Mouse (Mus musculus) limb, embryonic 10.5 days (tissue): ENCODE measurements around the gene Pkig. TPM values are rescaled to one million over a fixed set of nuclear protein-coding genes. Genes with fewer than 3 reads are reported as not detected.

ENCODE experiments used
- DNase-seq: peaks from one replicate; pipeline ENCODE4 v3.0.0-alpha.2; 2017; ENCODE audit warnings: low spot score
- H3K27ac ChIP-seq: fragments of 300-500 bp; sonication (generic); 2 replicates; pipeline ENCODE4 v1.5.1; 2016; ENCODE audit warnings: mild to moderate bottlenecking
- H3K27me3 ChIP-seq: fragments of 300-500 bp; sonication (generic); 2 replicates; pipeline ENCODE4 v1.6.1; 2016; ENCODE audit warnings: low read depth, mild to moderate bottlenecking; ENCODE audit not compliant: poor library complexity, severe bottlenecking
- H3K36me3 ChIP-seq: fragments of 300-500 bp; sonication (generic); 2 replicates; pipeline ENCODE4 v1.6.1; 2016; ENCODE audit warnings: mild to moderate bottlenecking, moderate library complexity
- H3K4me1 ChIP-seq: fragments of 300-500 bp; sonication (generic); 2 replicates; pipeline ENCODE4 v1.6.1; 2016
- H3K4me3 ChIP-seq: fragments of 300-500 bp; sonication (generic); 2 replicates; pipeline ENCODE4 v1.5.1; 2016; ENCODE audit warnings: mild to moderate bottlenecking, moderate library complexity
- H3K9me3 ChIP-seq: fragments of 300-500 bp; sonication (generic); replicated peaks from 2 replicates; pipeline ENCODE4 v1.6.1; 2016; ENCODE audit warnings: mild to moderate bottlenecking
- whole genome bisulfite sequencing: fragments of 180-500 bp; shearing (Covaris S2); methylation state at CpG from one replicate; pipeline ENCODE4 v1.1.7; 2016; 5-methylcytosine and 5-hydroxymethylcytosine counted together
- polyA plus RNA-seq: library from polyadenylated mRNA; unstranded; fragments of >200 nt; fragmentation: Nextera tagmentation; extraction: Ambion mirVana; gene quantifications from 2 replicates; pipeline ENCODE4 v1.2.1, GENCODE M21; 2016

Pkig gene
- polyA plus RNA-seq, 1 experiment from 2014 or later, result 191 TPM

DNA sequence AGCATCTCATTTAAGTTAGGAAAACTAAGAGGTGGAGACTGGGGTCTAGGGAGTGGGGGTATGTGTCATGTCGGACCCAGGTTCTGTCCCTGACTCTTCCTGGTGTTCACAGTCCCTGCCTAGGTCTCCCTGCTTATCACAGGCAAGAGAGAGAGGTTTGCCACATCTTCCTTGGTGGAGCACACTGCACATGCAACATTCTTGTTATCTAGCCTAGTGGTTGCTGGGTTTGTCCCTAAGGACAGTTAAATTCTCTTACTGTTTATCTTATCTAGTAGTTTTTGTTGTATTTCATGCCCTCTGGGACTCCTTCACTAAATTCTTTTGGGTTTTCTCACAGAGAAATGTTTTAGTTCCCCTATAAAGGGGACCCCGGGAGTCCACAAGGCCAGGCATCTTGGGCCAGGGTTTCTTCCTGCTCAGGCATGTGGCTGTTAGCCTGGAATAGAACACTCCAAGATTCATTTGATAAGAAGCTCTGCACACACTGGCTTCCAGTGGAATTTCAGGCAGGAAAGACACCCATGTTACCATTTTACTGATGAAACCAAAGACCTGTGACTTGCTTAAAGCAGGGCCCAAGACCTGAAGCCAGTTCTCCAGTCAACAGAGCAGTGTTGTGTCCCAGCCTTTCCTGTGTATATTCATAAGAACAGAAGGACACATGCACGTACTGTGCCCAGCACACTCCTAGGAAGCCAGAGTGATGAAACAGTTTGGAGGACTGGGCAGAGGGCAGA lies 34.9 kb downstream of the Pkig start:
- H3K4me1 ChIP-seq, result peaks cover 27% of the 10 kb centered on the region
- no peaks in the 10 kb centered on the region; the same call in 1 of the 2 replicates for H3K36me3 ChIP-seq
- no peaks in the 10 kb centered on the region for H3K9me3 ChIP-seq
- no peak overlapping the region for H3K27ac ChIP-seq
- H3K27me3 ChIP-seq, result no peaks in the 10 kb centered on the region
- no peak for DNase-seq
- WGBS, result 90% methylated on average over 3 of the region's 3 CpGs
- no peak overlapping the region for H3K4me3 ChIP-seq

DNA sequence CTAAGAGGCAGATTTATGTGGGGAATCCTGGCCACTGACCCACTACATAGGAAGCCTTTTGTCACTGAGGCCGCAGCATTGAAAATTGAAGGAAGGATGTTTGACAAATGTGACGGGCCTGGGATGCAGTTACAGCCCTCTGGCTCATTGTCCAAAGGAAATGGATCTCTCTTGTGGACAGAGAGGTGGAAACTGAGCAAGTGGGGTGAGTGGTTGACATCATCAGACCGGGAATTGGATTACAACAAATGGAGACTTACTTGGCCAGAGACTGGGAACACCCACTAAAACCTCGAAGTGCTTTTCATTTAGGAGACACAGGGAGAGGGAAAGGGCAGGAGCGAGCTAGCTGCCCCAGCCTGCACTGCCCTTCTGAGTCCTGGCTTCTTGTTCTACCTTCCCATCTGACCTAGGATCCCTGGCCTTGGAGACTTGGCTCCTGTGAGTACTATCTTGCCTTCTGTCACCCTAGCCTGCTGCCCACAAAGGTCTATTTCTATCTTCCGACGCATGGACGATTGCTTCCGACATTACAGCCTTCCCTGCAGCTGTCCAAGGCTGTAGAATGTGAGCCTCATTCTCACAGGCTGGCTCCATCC lies 35.6 kb downstream of the Pkig start:
- Histone ChIP-seq H3K4me1 (peaks cover 30% of the 10 kb centered on the region), H3K27ac (0 out of 2 replicates have a peak overlapping the region, but pooled peaks have one; percentile 50), H3K9me3 (no peaks in the 10 kb centered on the region), H3K27me3 (no peaks in the 10 kb centered on the region), H3K4me3 (no peak overlapping the region), H3K36me3 (no peaks in the 10 kb centered on the region; the same call in 1 of the 2 replicates)
- no peak for DNase-seq
- 79% methylated on average over 9 of the region's 9 CpGs for WGBS

DNA sequence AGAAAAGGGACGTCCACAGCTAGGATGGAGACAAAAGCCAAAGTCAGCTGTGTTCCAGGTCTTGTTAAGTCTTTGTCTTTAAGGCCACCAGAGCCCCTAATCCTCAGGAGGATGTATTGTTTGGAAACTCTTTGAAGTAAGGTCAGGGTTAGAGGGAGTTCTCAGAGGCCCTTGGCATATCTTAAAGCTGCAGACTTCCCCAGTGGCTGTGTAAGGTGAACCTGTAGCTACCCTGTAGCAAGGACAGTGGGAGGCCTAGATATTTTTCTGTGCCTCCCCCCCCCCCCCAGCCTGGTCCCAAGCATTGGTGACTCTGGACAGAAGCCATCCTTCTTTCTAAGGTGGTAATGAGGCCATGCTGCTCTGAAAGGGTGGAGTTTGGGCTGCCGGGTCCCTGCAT lies 38.6 kb downstream of the Pkig start:
- H3K27ac ChIP-seq, result no peak overlapping the region
- no peak overlapping the region for H3K4me3 ChIP-seq
- no peaks in the 10 kb centered on the region for H3K9me3 ChIP-seq
- DNase-seq, result no peak
- 58% methylated on average over 2 of the region's 2 CpGs for WGBS
- H3K27me3 ChIP-seq, result no peaks in the 10 kb centered on the region
- H3K36me3 ChIP-seq, result no peaks in the 10 kb centered on the region; the same call in 1 of the 2 replicates
- peaks cover 26% of the 10 kb centered on the region for H3K4me1 ChIP-seq

DNA sequence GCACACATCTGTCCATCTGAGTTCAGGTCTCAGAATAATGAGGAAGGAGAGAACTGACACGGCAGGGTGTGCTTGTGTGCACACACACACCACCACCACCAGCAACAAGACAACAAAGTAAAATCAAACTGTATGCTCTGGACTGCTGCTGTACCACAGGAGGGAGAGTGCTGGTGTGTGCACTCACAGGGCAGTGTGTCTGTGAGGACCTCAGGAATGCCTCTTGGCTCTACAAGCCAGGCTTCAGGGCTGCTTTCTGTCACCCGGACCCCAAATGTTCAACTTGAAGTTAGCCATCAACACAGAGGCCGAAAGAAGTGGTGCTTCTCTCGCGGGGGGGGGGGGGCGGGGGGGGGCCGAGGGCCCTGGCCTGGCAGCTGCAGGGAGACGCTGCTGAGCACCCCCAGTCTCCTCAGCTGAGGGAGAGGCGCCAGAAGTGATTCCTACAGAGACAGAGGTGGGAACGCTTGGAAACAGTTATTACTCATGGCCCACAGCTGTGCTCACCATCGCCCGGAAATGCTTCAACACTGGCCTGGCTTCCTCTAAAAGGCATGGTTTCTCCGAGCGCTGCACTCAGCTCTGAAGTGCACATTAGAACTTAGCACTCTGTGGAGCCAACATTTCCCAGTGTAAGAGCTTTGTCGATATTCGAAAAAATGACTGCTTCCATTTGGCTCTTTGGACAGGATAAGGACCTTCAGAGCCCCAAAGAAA lies 39.7 kb downstream of the Pkig start:
- no peaks in the 10 kb centered on the region for H3K27me3 ChIP-seq
- no peaks in the 10 kb centered on the region for H3K9me3 ChIP-seq
- H3K4me3 ChIP-seq, result no peak overlapping the region
- 58% methylated on average over 16 of the region's 16 CpGs for WGBS
- peaks cover 29% of the 10 kb centered on the region for H3K4me1 ChIP-seq
- DNase-seq, result no peak
- peak overlapping the region; percentile 53; the same call in 1 of the 2 replicates for H3K27ac ChIP-seq
- H3K36me3 ChIP-seq, result no peaks in the 10 kb centered on the region; the same call in 1 of the 2 replicates

DNA sequence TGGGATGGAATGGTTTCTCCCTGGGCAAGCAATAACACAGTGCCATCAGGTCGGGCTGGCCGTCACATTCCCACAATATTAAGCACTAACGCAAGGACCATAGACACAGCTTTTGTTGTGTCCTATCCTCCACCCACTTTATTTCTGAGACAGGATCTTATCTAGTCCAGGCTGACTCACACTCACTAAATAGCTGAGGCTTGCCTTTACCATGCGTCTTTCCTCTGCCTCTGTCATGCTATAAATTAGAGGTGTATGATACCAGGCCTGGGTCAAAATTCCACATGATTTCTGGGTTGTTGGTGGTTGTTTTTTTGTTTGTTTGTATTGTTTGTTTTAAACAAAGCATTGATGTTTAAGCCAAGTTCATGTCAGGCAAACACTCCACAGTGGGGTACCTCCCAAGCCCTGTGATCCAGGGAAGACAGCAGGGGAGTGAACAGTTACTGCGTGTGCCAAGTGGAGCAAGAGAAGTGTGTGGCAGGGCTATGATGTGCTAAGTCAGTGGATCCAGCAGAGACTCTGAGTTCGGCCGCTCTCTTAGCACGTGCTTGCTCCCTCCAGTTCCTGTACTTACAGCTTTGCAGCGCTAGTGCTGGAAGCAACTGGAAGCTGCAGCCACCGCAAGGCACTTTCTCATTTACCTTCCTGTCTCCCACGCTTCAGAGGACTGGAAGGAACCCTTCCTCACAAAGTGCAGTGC lies 41.0 kb downstream of the Pkig start:
- no peak for DNase-seq
- H3K9me3 ChIP-seq, result no peaks in the 10 kb centered on the region
- H3K27ac ChIP-seq, result no peak overlapping the region
- no peak overlapping the region for H3K4me3 ChIP-seq
- WGBS, result 88% methylated on average over 11 of the region's 11 CpGs
- 0 out of 2 replicates have a peak, but pooled peaks cover 4% of the 10 kb centered on the region for H3K36me3 ChIP-seq
- H3K27me3 ChIP-seq, result no peaks in the 10 kb centered on the region
- H3K4me1 ChIP-seq, result peaks cover 20% of the 10 kb centered on the region

DNA sequence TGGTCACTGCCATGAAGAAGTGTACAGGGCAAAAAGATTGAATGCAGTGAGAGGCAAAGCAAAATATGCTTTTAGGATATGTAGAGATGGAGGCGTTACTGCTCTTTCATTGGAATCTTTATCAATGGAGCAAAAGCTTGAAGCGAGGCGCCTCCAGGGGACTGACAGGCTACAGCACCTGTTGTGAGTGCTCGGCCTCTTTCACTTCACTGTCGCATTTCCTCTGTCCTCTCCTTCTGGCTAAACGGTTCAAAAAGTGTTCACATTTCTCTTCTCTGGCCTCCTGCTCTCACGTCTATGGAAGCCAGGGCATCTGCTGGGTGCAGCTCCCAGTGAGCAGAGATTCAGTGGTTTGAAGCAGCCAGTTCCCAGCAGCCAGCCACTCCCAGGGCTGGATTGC lies 44.2 kb downstream of the Pkig start:
- no peak for DNase-seq
- no peak overlapping the region for H3K4me3 ChIP-seq
- H3K27me3 ChIP-seq, result no peaks in the 10 kb centered on the region
- WGBS, result 88% methylated on average over 7 of the region's 7 CpGs
- no peaks in the 10 kb centered on the region for H3K9me3 ChIP-seq
- H3K4me1 ChIP-seq, result peaks cover 10% of the 10 kb centered on the region
- no peak overlapping the region for H3K27ac ChIP-seq
- H3K36me3 ChIP-seq, result peaks cover 24% of the 10 kb centered on the region

DNA sequence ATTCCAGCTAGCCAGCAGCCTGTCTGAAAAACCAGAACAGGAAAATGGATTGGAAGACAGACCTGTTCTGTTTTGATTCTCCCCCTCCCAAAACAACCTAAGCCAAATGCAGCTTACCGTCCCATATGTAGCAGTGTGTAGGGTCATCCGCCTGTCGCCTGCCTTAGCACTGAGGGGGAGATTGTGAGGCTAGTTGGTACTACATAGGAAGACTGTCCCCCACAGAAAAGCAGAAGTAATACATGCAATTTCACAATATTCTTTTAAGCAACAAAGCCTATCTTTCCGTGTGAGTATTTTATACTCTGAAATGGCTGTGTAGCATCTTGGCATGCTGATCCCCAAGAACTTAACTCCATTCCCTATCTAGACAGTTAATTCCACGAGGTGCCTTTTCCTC lies 44.7 kb downstream of the Pkig start:
- 87% methylated on average over 5 of the region's 5 CpGs for WGBS
- Histone ChIP-seq H3K4me1 (peaks cover 7% of the 10 kb centered on the region), H3K27me3 (no peaks in the 10 kb centered on the region), H3K27ac (no peak overlapping the region), H3K36me3 (peaks cover 24% of the 10 kb centered on the region), H3K4me3 (no peak overlapping the region), H3K9me3 (no peaks in the 10 kb centered on the region)
- DNase-seq, result no peak

DNA sequence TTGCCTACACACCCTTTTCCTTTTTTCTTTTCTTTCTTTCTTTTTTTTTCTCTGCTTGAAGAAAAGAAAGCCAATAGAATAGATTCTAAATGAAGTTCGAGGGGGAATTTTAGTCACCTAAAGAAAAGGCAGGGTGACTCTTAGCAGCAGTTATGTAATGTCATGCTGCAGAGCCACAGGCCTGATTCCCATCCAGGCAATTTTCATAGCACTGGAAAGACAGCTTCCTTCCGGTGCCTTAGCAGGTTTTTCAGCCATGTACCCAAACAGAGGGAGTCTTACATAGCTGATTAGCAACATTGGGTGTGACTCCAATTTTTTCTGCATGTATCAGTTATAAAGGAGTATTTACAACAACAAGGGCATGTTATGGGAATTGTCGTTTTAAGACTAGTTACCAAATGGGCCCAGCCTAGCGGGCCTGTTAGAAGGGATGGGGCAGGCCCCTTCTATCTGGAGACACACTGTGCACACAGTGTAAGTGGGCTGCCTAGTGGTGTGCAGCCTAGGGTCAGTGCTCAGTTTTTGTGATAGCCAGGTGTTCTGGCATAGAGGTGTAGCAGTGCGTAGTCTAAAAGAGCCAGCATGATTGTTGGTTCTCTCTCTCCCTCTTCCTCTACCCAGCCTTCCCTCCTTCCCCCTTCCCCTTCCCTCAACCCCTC lies 45.5 kb downstream of the Pkig start:
- no peaks in the 10 kb centered on the region for H3K9me3 ChIP-seq
- no peak overlapping the region for H3K4me3 ChIP-seq
- DNase-seq, result no peak
- no peak overlapping the region for H3K27ac ChIP-seq
- peaks cover 2% of the 10 kb centered on the region; the same call in 1 of the 2 replicates for H3K4me1 ChIP-seq
- 89% methylated on average over 5 of the region's 5 CpGs for WGBS
- H3K36me3 ChIP-seq, result peaks cover 24% of the 10 kb centered on the region
- no peaks in the 10 kb centered on the region for H3K27me3 ChIP-seq

DNA sequence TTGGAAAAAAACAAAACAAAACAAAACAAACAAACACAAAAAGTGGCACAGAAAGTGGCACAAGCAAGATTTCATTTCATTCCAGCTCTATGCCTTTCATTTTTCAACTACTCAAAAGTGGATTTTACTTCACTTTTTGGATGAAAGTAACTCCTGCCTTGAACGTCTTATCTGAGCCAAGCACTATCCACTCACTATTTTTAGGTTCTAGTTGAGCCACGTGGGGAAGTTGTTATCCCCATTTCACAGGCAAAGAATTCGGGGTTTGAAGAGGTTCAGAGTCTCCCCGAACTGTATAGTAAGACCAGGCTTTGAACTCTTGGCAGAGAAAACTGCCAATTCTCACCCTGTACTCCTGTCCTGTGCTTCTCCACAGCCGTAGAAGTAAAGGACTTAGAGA lies 50.1 kb downstream of the Pkig start:
- no peaks in the 10 kb centered on the region for H3K4me1 ChIP-seq
- peaks cover 37% of the 10 kb centered on the region for H3K36me3 ChIP-seq
- no peaks in the 10 kb centered on the region for H3K9me3 ChIP-seq
- WGBS, result 89% methylated on average over 5 of the region's 5 CpGs
- H3K27me3 ChIP-seq, result no peaks in the 10 kb centered on the region
- no peak for DNase-seq
- H3K4me3 ChIP-seq, result no peak overlapping the region
- H3K27ac ChIP-seq, result no peak overlapping the region

DNA sequence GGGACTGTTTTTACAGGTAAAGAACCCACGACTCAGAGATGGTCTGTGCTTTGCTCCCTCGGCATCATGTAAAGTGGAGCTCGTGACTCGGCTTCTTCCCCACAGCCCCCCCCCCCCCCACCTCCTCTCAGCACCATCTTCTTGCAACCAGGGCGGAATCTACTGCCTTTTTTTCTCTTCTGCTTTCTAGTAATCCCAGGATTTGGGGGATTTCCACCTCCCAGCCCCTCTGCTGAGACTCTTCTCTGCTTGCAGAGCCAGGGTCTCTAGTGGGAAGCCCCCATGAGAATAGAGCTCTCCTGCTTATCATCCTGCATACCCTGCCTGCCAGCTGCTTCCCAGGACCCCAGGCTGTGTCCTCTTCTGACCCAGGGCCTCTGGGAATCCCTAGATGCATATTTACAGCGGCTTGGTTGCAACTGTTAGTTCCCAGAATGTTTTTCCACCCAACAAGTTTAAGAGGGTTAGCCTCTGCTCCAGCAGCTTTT lies 50.6 kb downstream of the Pkig start:
- H3K4me1 ChIP-seq, result no peaks in the 10 kb centered on the region
- WGBS, result 87% methylated on average over 5 of the region's 6 CpGs
- no peaks in the 10 kb centered on the region for H3K27me3 ChIP-seq
- H3K9me3 ChIP-seq, result no peaks in the 10 kb centered on the region
- no peak for DNase-seq
- H3K4me3 ChIP-seq, result no peak overlapping the region
- no peak overlapping the region for H3K27ac ChIP-seq
- peaks cover 37% of the 10 kb centered on the region for H3K36me3 ChIP-seq

DNA sequence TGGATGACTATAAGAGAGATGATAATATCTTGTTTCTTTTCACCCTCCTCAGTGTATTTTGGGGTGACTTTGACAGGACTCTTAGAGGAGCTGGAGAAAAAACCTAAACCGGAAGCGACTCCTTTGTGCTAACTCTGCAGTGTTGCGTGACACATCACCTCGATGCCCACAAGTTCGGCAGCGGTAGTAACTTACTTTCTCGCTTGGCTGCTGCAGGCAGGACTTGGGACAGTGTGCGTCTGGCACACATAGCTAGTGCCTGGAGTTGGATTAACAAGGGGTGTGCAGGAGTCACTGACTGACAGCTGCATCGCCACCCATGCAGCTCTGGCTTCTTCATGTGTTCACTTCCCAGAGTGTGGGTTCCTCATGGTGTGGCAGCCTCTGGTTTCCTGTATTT lies 51.8 kb downstream of the Pkig start:
- no peaks in the 10 kb centered on the region for H3K9me3 ChIP-seq
- H3K27me3 ChIP-seq, result no peaks in the 10 kb centered on the region
- H3K36me3 ChIP-seq, result peaks cover 31% of the 10 kb centered on the region
- DNase-seq, result no peak
- H3K4me1 ChIP-seq, result no peaks in the 10 kb centered on the region
- H3K4me3 ChIP-seq, result no peak overlapping the region
- no peak overlapping the region for H3K27ac ChIP-seq
- 94% methylated on average over 9 of the region's 9 CpGs for WGBS

DNA sequence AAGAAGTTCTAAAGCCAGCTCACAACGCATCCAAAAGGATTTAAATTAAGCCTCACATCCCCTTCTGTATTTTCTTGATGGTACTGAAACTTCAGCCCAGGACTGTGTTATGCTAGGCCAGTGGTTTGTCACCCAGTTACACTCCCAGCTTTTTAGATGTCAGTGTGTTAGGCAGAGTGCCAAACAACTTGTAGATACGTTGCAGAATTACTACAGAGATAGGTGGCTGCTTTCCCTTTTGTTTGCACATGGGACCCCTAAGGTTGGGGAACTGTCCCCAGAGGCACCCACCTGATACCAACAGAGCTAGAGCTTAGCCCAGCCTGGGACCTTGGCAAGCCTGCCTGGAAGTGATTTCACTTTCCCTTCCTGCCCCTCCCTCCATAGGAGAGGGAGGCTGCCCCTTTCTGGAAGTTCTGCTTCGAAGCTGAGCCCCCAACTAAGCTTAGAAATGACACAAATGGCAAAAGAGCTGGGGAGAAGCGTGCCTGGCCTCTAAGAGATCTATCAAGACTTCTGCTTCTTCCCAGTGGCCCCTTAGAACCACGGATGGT lies 52.5 kb downstream of the Pkig start:
- Histone ChIP-seq H3K4me1 (0 out of 2 replicates have a peak, but pooled peaks cover 2% of the 10 kb centered on the region), H3K9me3 (no peaks in the 10 kb centered on the region), H3K4me3 (no peak overlapping the region), H3K36me3 (peaks cover 24% of the 10 kb centered on the region), H3K27me3 (no peaks in the 10 kb centered on the region), H3K27ac (no peak overlapping the region)
- WGBS, result 85% methylated on average over 5 of the region's 5 CpGs
- DNase-seq, result no peak
